Mouse (Mus musculus): ENCODE measurements around the gene Eif2b2. TPM values are rescaled to one million over a fixed set of nuclear protein-coding genes. Genes with fewer than 3 reads are reported as not detected.

The Eif2b2 gene
- polyA plus RNA-seq, 1 experiment from 2014 or later, result 121 TPM

- peaks cover 66% of the 10 kb centered on the region for H3K27me3 ChIP-seq (ENCODE audit: low read depth, poor library complexity, severe bottlenecking)
- no peak overlapping the region; the same call in 1 of the 2 replicates for H3K27ac ChIP-seq (replicated peaks)
- WGBS, result 9% methylated on average over 8 of the region's 8 CpGs
- 0 out of 2 replicates have a peak overlapping the region, but pooled peaks have one; percentile 9 for H3K4me3 ChIP-seq
- no peaks in the 10 kb centered on the region for H3K9me3 ChIP-seq (replicated peaks)
- no peaks in the 10 kb centered on the region for H3K36me3 ChIP-seq
- H3K4me1 ChIP-seq, result peaks cover 38% of the 10 kb centered on the region
- DNase-seq (ENCODE audit: low spot score), result no peak
Measured at GRCm38 (mm10) chr12:85182345-85182643, 37.0 kb upstream of the Eif2b2 start.

GRCm38 (mm10) chr12:85182898-85183297, 36.4 kb upstream of the Eif2b2 start:
- H3K27me3 ChIP-seq (ENCODE audit: low read depth, poor library complexity, severe bottlenecking), result peaks cover 60% of the 10 kb centered on the region
- DNase-seq (ENCODE audit: low spot score), result no peak

GRCm38 (mm10) chr12:85184118-85184517, 35.2 kb upstream of the Eif2b2 start:
- 74% methylated on average over 5 of the region's 5 CpGs for WGBS
- H3K27me3 ChIP-seq (ENCODE audit: low read depth, poor library complexity, severe bottlenecking), result peaks cover 48% of the 10 kb centered on the region
- H3K9me3 ChIP-seq (replicated peaks), result no peaks in the 10 kb centered on the region
- peaks cover 26% of the 10 kb centered on the region for H3K4me1 ChIP-seq
- no peak for DNase-seq (ENCODE audit: low spot score)
- H3K4me3 ChIP-seq, result no peak overlapping the region
- H3K36me3 ChIP-seq, result no peaks in the 10 kb centered on the region
- no peak overlapping the region for H3K27ac ChIP-seq (replicated peaks)

More at GRCm38 (mm10) chr12:85182898-85183297, 36.4 kb upstream of the Eif2b2 start:
- WGBS, result 72% methylated on average over 5 of the region's 5 CpGs
- Histone ChIP-seq H3K9me3 (replicated peaks) (no peaks in the 10 kb centered on the region), H3K36me3 (no peaks in the 10 kb centered on the region), H3K4me3 (no peak overlapping the region), H3K27ac (replicated peaks) (no peak overlapping the region), H3K4me1 (peaks cover 32% of the 10 kb centered on the region)

GRCm38 (mm10) chr12:85185810-85186209, 33.5 kb upstream of the Eif2b2 start:
- no peaks in the 10 kb centered on the region for H3K36me3 ChIP-seq
- H3K27me3 ChIP-seq (ENCODE audit: low read depth, poor library complexity, severe bottlenecking), result peaks cover 32% of the 10 kb centered on the region
- DNase-seq (ENCODE audit: low spot score), result no peak
- no peak overlapping the region for H3K27ac ChIP-seq (replicated peaks)
- H3K4me1 ChIP-seq, result peaks cover 26% of the 10 kb centered on the region
- no peak overlapping the region for H3K4me3 ChIP-seq
- WGBS, result 66% methylated on average over 8 of the region's 8 CpGs
- no peaks in the 10 kb centered on the region for H3K9me3 ChIP-seq (replicated peaks)

- H3K27me3 ChIP-seq (ENCODE audit: low read depth, poor library complexity, severe bottlenecking), result peaks cover 26% of the 10 kb centered on the region
- H3K36me3 ChIP-seq, result no peaks in the 10 kb centered on the region
- no peaks in the 10 kb centered on the region for H3K9me3 ChIP-seq (replicated peaks)
- peaks cover 22% of the 10 kb centered on the region for H3K4me1 ChIP-seq
- WGBS, result 79% methylated on average over 7 of the region's 7 CpGs
- H3K4me3 ChIP-seq, result no peak overlapping the region
- no peak for DNase-seq (ENCODE audit: low spot score)
- H3K27ac ChIP-seq (replicated peaks), result no peak overlapping the region
Measured at GRCm38 (mm10) chr12:85186361-85186760, 32.9 kb upstream of the Eif2b2 start.

- Histone ChIP-seq H3K27me3 (ENCODE audit: low read depth, poor library complexity, severe bottlenecking) (peaks cover 14% of the 10 kb centered on the region; the same call in 1 of the 2 replicates), H3K4me3 (no peak overlapping the region), H3K36me3 (no peaks in the 10 kb centered on the region), H3K9me3 (replicated peaks) (no peaks in the 10 kb centered on the region), H3K27ac (replicated peaks) (no peak overlapping the region), H3K4me1 (peaks cover 14% of the 10 kb centered on the region)
- WGBS, result 85% methylated on average over 7 of the region's 7 CpGs
- DNase-seq (ENCODE audit: low spot score), result no peak
Measured at GRCm38 (mm10) chr12:85190290-85190689, 29.0 kb upstream of the Eif2b2 start.

- peaks cover 10% of the 10 kb centered on the region for H3K4me1 ChIP-seq
- H3K9me3 ChIP-seq (replicated peaks), result no peaks in the 10 kb centered on the region
- WGBS, result 30% methylated on average over 19 of the region's 19 CpGs
- peaks cover 20% of the 10 kb centered on the region; the same call in 1 of the 2 replicates for H3K27me3 ChIP-seq (ENCODE audit: low read depth, poor library complexity, severe bottlenecking)
- no peak overlapping the region for H3K4me3 ChIP-seq
- no peaks in the 10 kb centered on the region for H3K36me3 ChIP-seq
- peak overlapping the region; percentile 64 for H3K27ac ChIP-seq (replicated peaks)
- no peak for DNase-seq (ENCODE audit: low spot score)
Measured at GRCm38 (mm10) chr12:85192461-85193108, 26.7 kb upstream of the Eif2b2 start.

GRCm38 (mm10) chr12:85193146-85193545, 26.1 kb upstream of the Eif2b2 start:
- Histone ChIP-seq H3K4me1 (peaks cover 14% of the 10 kb centered on the region), H3K27ac (replicated peaks) (peak overlapping the region; percentile 64), H3K27me3 (ENCODE audit: low read depth, poor library complexity, severe bottlenecking) (peaks cover 20% of the 10 kb centered on the region; the same call in 1 of the 2 replicates), H3K9me3 (replicated peaks) (no peaks in the 10 kb centered on the region), H3K36me3 (no peaks in the 10 kb centered on the region), H3K4me3 (no peak overlapping the region)
- DNase-seq (ENCODE audit: low spot score), result no peak
- WGBS, result 85% methylated on average over 10 of the region's 10 CpGs

GRCm38 (mm10) chr12:85193923-85194622, 25.2 kb upstream of the Eif2b2 start:
- peaks cover 20% of the 10 kb centered on the region; the same call in 1 of the 2 replicates for H3K27me3 ChIP-seq (ENCODE audit: low read depth, poor library complexity, severe bottlenecking)
- no peak for DNase-seq (ENCODE audit: low spot score)

GRCm38 (mm10) chr12:85194623-85195018, 24.7 kb upstream of the Eif2b2 start:
- 89% methylated on average over 4 of the region's 4 CpGs for WGBS
- H3K9me3 ChIP-seq (replicated peaks), result no peaks in the 10 kb centered on the region
- H3K27ac ChIP-seq (replicated peaks), result no peak overlapping the region

More at GRCm38 (mm10) chr12:85193923-85194622, 25.2 kb upstream of the Eif2b2 start:
- Histone ChIP-seq H3K36me3 (no peaks in the 10 kb centered on the region), H3K27ac (replicated peaks) (no peak overlapping the region), H3K9me3 (replicated peaks) (no peaks in the 10 kb centered on the region), H3K4me3 (no peak overlapping the region), H3K4me1 (peaks cover 15% of the 10 kb centered on the region)
- 87% methylated on average over 11 of the region's 11 CpGs for whole genome bisulfite sequencing

GRCm38 (mm10) chr12:85195086-85195485, 24.2 kb upstream of the Eif2b2 start:
- no peaks in the 10 kb centered on the region for H3K36me3 ChIP-seq
- 90% methylated on average over 5 of the region's 5 CpGs for WGBS
- H3K4me3 ChIP-seq, result no peak overlapping the region
- H3K9me3 ChIP-seq (replicated peaks), result no peaks in the 10 kb centered on the region
- H3K4me1 ChIP-seq, result peaks cover 15% of the 10 kb centered on the region
- no peak overlapping the region for H3K27ac ChIP-seq (replicated peaks)
- DNase-seq (ENCODE audit: low spot score), result no peak
- H3K27me3 ChIP-seq (ENCODE audit: low read depth, poor library complexity, severe bottlenecking), result peaks cover 25% of the 10 kb centered on the region

More at GRCm38 (mm10) chr12:85194623-85195018, 24.7 kb upstream of the Eif2b2 start:
- peaks cover 15% of the 10 kb centered on the region for H3K4me1 ChIP-seq
- H3K36me3 ChIP-seq, result no peaks in the 10 kb centered on the region
- no peak overlapping the region for H3K4me3 ChIP-seq
- no peak for DNase-seq (ENCODE audit: low spot score)
- H3K27me3 ChIP-seq (ENCODE audit: low read depth, poor library complexity, severe bottlenecking), result peaks cover 21% of the 10 kb centered on the region; the same call in 1 of the 2 replicates

GRCm38 (mm10) chr12:85196191-85196590, 23.1 kb upstream of the Eif2b2 start:
- no peak for DNase-seq (ENCODE audit: low spot score)
- no peak overlapping the region for H3K4me3 ChIP-seq
- H3K9me3 ChIP-seq (replicated peaks), result no peaks in the 10 kb centered on the region
- peaks cover 31% of the 10 kb centered on the region for H3K27me3 ChIP-seq (ENCODE audit: low read depth, poor library complexity, severe bottlenecking)
- H3K27ac ChIP-seq (replicated peaks), result no peak overlapping the region
- H3K4me1 ChIP-seq, result peaks cover 25% of the 10 kb centered on the region
- WGBS, result 95% methylated on average over 10 of the region's 10 CpGs
- no peaks in the 10 kb centered on the region for H3K36me3 ChIP-seq

- Histone ChIP-seq H3K27ac (replicated peaks) (no peak overlapping the region), H3K27me3 (ENCODE audit: low read depth, poor library complexity, severe bottlenecking) (peaks cover 41% of the 10 kb centered on the region), H3K4me3 (no peak overlapping the region), H3K4me1 (peaks cover 33% of the 10 kb centered on the region), H3K36me3 (no peaks in the 10 kb centered on the region), H3K9me3 (replicated peaks) (no peaks in the 10 kb centered on the region)
- 77% methylated on average over 7 of the region's 7 CpGs for WGBS
- no peak for DNase-seq (ENCODE audit: low spot score)
Measured at GRCm38 (mm10) chr12:85197371-85197770, 21.9 kb upstream of the Eif2b2 start.
